Mouse (Mus musculus) G1E (cell line): ENCODE data around the gene Kalrn.

Experiments used
- CTCF ChIP-seq: IDR thresholded peaks from 2 replicates; pipeline ENCODE4 v1.5.1; 2012; ENCODE audit warnings: low read depth, low read length, inconsistent platforms, mixed read lengths
- GATA2 ChIP-seq: IDR thresholded peaks from 2 replicates; pipeline ENCODE4 v1.6.1; 2012; ENCODE audit warnings: low read depth, low read length, inconsistent platforms, borderline replicate concordance

GRCm38 (mm10) chr16:34095548-34096141 is 477.7 kb downstream of the Kalrn start:
- TF ChIP-seq CTCF (no peak), GATA2 (no peak)
